Mouse (Mus musculus) testis, adult 2 months (tissue): ENCODE measurements at regions not wholly inside any gene's neighbourhood (a gene's known extent, or its start where the extent isn't known, plus 50 kb on each side); places are given as distances from the start of the nearest gene placed in this dataset.
A peak's percentile ranks its signal among the peaks of the same experiment; 100 is the strongest.

Source experiments
- H3K27ac ChIP-seq: fragments of 200-500 bp; 2 replicates; pipeline ENCODE4 v1.5.1; 2012; ENCODE audit warnings: low read depth, low read length; ENCODE audit not compliant: control insufficient read depth, insufficient read depth
- H3K27me3 ChIP-seq: fragments of 200-500 bp; 2 replicates; pipeline ENCODE4 v1.6.1; 2012; ENCODE audit warnings: mild to moderate bottlenecking, low read length, moderate library complexity; ENCODE audit not compliant: control insufficient read depth, insufficient read depth
- H3K36me3 ChIP-seq: fragments of 200-500 bp; 2 replicates; pipeline ENCODE4 v1.6.1; 2012; ENCODE audit warnings: mild to moderate bottlenecking, low read length; ENCODE audit not compliant: control insufficient read depth, insufficient read depth
- H3K4me1 ChIP-seq: fragments of 200-500 bp; 2 replicates; pipeline ENCODE4 v1.6.1; 2012; ENCODE audit warnings: low read length; ENCODE audit not compliant: control insufficient read depth, insufficient read depth
- H3K4me3 ChIP-seq: fragments of 200-500 bp; 2 replicates; pipeline ENCODE4 v1.5.1; 2012; ENCODE audit warnings: low read depth, mild to moderate bottlenecking, low read length, moderate library complexity, mixed read lengths; ENCODE audit not compliant: control insufficient read depth
- CTCF ChIP-seq: fragments of 200-500 bp; IDR thresholded peaks from 2 replicates; pipeline ENCODE4 v1.5.1; 2012; ENCODE audit warnings: low read depth, mild to moderate bottlenecking, inconsistent platforms, low read length, moderate library complexity; ENCODE audit not compliant: control insufficient read depth, insufficient read depth, insufficient replicate concordance
- POLR2A ChIP-seq: fragments of 200-500 bp; IDR thresholded peaks from 2 replicates; pipeline ENCODE4 v1.6.1; 2012; ENCODE audit warnings: low read depth, mild to moderate bottlenecking, inconsistent platforms, low read length, moderate library complexity; ENCODE audit not compliant: control insufficient read depth

- peaks cover 6% of the 10 kb centered on the region for H3K4me1 ChIP-seq
- H3K27me3 ChIP-seq = no peaks in the 10 kb centered on the region
- TF ChIP-seq CTCF = peak; percentile 97
- no peak for TF ChIP-seq POLR2A
- H3K4me3 ChIP-seq = peak overlapping the region; percentile 69
- peak overlapping the region; percentile 22; the same call in 1 of the 2 replicates for H3K27ac ChIP-seq
- H3K36me3 ChIP-seq = no peaks in the 10 kb centered on the region
Measured at GRCm38 (mm10) chr14:120831847-120832613, 79.0 kb upstream of the Ipo5 start.

- H3K4me3 ChIP-seq = no peak overlapping the region
- H3K27ac ChIP-seq = no peak overlapping the region
- H3K27me3 ChIP-seq = no peaks in the 10 kb centered on the region
- H3K36me3 ChIP-seq = no peaks in the 10 kb centered on the region
- TF ChIP-seq POLR2A = no peak
- H3K4me1 ChIP-seq = peaks cover 13% of the 10 kb centered on the region
Measured at GRCm38 (mm10) chr14:120834821-120835220, 76.2 kb upstream of the Ipo5 start.

- TF ChIP-seq POLR2A = no peak
- no peak for TF ChIP-seq CTCF
- Histone ChIP-seq H3K27me3 (no peaks in the 10 kb centered on the region), H3K36me3 (no peaks in the 10 kb centered on the region), H3K4me1 (peaks cover 20% of the 10 kb centered on the region), H3K4me3 (no peak overlapping the region), H3K27ac (no peak overlapping the region)
Measured at GRCm38 (mm10) chr14:120835758-120836157, 75.3 kb upstream of the Ipo5 start.

- Histone ChIP-seq H3K4me3 (no peak overlapping the region), H3K27me3 (no peaks in the 10 kb centered on the region)
- TF ChIP-seq POLR2A = no peak
- no peak for TF ChIP-seq CTCF
Measured at GRCm38 (mm10) chr14:120836535-120837316, 74.3 kb upstream of the Ipo5 start.

GRCm38 (mm10) chr14:120840900-120841299 lies 70.1 kb upstream of the Ipo5 start:
- no peak overlapping the region for H3K4me3 ChIP-seq
- no peaks in the 10 kb centered on the region for H3K27me3 ChIP-seq
- peaks cover 14% of the 10 kb centered on the region for H3K4me1 ChIP-seq
- no peak overlapping the region for H3K27ac ChIP-seq
- no peaks in the 10 kb centered on the region for H3K36me3 ChIP-seq
- peak; percentile 30; the same call in 1 of the 2 replicates for TF ChIP-seq CTCF
- TF ChIP-seq POLR2A = no peak

More at GRCm38 (mm10) chr14:120836535-120837316, 74.3 kb upstream of the Ipo5 start:
- H3K36me3 ChIP-seq = no peaks in the 10 kb centered on the region
- H3K4me1 ChIP-seq = peaks cover 20% of the 10 kb centered on the region
- no peak overlapping the region for H3K27ac ChIP-seq

- TF ChIP-seq POLR2A (no peak), CTCF (no peak)
- Histone ChIP-seq H3K36me3 (no peaks in the 10 kb centered on the region), H3K27me3 (no peaks in the 10 kb centered on the region), H3K4me1 (peaks cover 16% of the 10 kb centered on the region), H3K27ac (no peak overlapping the region), H3K4me3 (no peak overlapping the region)
Measured at GRCm38 (mm10) chr14:120841311-120841710, 69.7 kb upstream of the Ipo5 start.

- no peaks in the 10 kb centered on the region for H3K27me3 ChIP-seq
- H3K36me3 ChIP-seq = no peaks in the 10 kb centered on the region
- no peak for TF ChIP-seq POLR2A
- TF ChIP-seq CTCF = no peak
- no peak overlapping the region for H3K27ac ChIP-seq
- H3K4me1 ChIP-seq = peaks cover 5% of the 10 kb centered on the region
- H3K4me3 ChIP-seq = no peak overlapping the region
Measured at GRCm38 (mm10) chr14:120845172-120845571, 65.9 kb upstream of the Ipo5 start.
